Mouse (Mus musculus) E14TG2a.4 (cell line): Measurements from ENCODE around the gene E130114P18Rik.

Source experiments
- CTCF ChIP-seq: conservative IDR thresholded peaks from 2 replicates; pipeline ENCODE4 v1.5.1; 2014; ENCODE audit warnings: low read length
- NANOG ChIP-seq: IDR thresholded peaks from 2 replicates; pipeline ENCODE4 v1.6.1; 2014; ENCODE audit warnings: borderline replicate concordance, low read length, mixed read lengths
- POU5F1 ChIP-seq: IDR thresholded peaks from 2 replicates; pipeline ENCODE4 v1.6.1; 2014; ENCODE audit warnings: low read length, borderline replicate concordance

DNA sequence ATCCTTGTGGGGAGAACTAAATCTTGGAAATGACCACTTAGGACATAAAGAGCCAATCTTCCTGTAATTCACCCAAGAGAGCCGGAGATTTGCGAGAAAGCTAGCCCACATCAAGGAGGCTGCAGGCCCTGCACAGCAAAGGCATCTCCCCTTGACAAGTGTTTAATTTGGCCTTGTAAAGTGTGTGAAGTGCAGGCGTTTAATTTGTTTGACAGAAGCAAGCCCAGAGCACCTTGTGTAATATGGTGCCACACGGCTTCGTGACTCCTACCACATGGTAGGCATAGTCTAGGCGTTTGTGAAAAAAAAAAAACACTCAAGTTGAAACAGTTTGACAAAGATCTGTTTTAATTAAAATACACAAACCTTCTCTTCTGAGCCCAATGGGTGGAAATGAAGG, 47.9 kb downstream of the E130114P18Rik start:
- TF ChIP-seq CTCF (no peak), POU5F1 (no peak), NANOG (no peak)
